Mouse (Mus musculus): ENCODE measurements around the gene Nr1h2.

Gene Nr1h2

DNA sequence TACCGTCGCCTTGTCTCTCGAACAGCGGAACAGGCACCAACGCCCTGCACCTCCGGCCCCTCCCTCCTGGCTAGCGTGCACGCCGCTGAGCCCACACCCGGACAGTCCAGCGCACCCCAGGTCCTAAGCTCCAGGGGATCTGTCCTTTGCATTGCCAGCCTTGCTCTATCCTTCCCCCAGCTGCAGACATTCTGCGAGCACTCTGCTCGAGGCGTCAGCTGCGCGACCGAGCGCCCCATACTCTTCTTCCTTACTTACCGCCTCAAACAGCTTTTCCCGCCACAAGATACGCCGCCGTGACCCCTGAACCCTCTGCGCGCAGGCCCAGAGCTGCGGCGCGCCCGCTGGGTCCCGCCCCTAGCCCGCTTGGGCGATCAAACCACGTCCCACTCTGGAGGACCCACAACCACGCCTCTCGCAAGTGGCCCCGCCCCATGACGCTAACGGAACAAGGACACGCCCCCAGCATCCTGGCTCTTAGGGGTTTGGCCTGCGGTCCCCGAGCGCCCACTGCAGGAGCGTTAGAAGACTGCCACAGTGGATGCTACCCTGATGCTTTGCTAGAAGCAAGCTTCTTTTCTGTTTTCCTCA, 5.2 kb downstream of the Nr1h2 start, which contains the start of gene Pold1:
Gene Pold1 (minus strand): TSS at position 353 of the 591 bp plus-strand sequence.
- peak; percentile 100 for DNase-seq

DNA sequence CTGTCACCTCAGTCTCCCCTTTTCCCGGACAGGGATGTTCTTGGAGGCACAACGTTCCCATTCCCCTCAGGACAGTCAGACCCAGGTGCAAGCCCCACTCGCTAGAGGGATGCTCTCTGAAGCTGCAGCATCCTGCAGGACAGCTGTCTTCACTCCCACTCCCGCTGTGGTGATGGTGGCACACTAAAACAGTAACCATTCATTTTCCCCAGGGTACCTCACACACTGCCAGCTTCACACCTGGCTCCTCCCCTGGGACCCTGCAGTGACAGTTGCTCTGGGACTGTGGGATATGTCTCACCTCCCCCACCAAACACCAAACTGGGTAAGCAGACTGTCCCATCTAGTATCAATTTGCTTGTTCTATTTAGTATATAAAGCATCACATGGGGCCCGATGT, 6.0 kb downstream of the Nr1h2 start:
- peak in 1 of 2 experiments; percentile 23 for DNase-seq

GRCm38 (mm10) chr7:44547041-44547440, 6.7 kb downstream of the Nr1h2 start:
- DNase-seq, result peak; percentile 41 to 42

GRCm38 (mm10) chr7:44546274-44546673, 7.5 kb downstream of the Nr1h2 start:
- DNase-seq, result peak in 1 of 2 experiments; percentile 15

- no peak for DNase-seq
Measured at GRCm38 (mm10) chr7:44543071-44543470, 10.7 kb downstream of the Nr1h2 start.

- no peak for DNase-seq
Measured at GRCm38 (mm10) chr7:44542555-44542954, 11.2 kb downstream of the Nr1h2 start.

DNA sequence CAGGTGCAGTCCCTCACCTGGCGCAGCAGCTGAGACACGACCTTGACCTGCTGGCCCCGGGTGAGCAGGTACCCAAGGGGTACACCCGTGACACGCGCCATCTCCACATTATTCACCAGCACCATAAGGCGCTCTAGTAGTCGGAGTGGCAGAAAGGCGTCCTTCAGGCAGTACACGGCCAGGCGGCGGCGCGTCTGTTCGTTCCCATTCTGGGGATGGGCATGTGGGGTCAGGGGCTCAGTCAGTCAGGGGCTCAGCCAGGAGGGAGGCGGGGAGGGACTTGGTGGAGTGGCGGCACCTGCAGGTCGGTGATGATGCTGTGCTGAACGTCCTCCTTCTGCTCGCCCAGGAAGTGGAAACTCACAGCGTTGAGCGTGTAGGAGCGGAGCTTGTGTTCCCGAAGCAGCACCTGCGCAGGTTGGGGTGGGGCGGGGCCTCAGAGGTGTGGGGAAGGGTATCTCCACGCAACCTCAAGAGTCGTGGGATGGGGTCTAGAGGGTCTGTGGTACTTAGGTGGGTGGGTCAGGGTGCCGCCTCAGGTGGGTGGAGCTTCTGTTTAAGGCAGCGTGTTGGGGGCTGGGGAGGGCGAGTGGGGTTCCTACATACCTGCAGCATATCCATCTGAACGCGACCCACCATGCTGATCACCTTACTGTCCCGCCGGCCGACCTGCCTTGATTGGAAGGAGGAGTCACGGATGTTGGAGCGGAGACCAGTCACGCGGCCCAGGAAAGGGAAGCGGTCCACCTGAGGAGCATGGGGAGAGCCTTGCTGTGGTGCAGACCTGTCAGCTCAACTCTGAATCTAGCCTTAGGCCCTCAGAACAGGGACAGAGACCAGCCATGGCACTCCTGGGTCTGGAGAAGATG, 14.8 kb downstream of the Nr1h2 start:
- DNase-seq, result no peak

DNA sequence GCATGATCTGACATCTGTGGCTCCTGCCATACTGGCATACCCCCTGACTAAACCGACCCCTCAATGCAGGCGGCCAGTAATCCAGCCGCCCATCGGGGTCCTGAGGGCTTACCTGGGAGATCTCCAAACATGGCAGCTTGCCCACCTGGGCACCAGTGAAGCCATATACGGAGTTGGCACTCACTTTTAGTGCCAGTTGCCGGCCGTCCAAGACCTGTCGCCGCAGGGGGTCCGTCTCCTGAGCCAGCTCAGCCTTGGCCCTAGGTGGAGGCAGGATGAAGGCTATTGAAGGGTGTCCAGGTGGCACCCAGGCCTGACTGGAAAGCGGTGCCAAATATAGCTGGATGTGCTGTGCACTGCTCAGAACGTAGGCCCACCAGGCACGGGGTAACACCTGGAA, 16.3 kb downstream of the Nr1h2 start:
- no peak for DNase-seq

GRCm38 (mm10) chr7:44537009-44537408, 16.7 kb downstream of the Nr1h2 start:
- DNase-seq, result no peak

DNA sequence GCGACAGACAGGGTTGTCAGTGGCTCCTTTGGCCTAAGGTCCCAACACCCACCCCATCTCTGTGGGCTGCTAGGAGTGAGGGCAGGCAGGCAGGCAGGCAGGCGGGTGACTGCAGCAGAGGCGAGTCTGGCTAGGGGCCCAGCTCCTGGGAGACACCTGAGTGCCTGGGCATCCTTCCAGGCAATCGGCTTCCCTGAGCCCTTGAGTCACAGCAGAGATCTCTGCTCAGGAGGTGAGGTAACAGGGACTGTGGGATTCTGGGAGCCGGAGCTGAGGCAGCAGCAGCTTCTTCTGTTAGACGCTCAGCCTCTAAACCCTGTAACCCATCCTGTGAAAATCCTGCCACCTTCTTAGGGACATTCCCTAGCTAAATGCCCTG, 17.2 kb downstream of the Nr1h2 start:
- DNase-seq, result no peak

DNA sequence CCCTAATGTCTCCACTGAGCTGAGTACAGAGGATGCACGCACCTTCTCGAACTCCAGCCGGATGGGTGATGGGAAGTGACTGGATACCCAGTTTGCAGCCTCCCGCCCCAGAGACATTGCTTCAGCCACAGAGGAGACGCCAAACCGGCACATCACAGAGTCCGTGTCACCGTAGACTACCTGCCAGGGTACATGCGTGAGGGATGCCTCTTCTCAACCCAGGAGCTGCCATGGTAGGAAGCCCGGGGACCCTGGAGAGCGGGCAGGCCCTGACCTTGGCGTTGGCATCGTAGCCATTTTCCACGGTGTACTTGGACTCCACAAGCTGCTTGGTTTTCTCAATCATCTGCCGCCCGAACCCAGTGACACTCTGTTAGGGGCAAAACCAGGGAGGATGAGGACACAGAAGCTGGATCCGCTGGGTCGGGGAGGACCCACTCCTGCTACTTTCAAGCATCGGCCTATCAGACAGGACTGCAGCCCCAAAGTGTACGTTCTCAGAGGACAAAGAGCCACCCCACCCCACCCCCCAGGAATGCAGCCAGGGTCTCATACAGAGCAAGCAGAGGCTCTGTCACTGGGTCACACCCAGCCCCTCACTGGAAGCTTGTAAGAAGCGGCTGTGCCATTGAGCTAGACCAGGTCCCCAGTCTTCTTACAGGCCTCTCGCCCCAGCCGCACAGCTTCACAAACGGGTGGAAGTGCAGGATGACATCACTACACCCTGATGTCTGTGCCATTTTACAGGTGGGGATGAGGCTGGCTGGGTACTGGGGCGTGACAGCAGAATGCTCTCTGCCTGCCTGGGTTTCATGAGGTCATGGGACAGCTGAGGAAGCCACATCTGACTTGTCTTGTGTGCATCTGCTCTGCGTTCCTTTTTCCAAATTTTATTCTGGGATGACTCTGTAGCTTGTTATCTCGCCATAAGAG, 17.8 kb downstream of the Nr1h2 start:
- peak; percentile 65 to 75 for DNase-seq

DNA sequence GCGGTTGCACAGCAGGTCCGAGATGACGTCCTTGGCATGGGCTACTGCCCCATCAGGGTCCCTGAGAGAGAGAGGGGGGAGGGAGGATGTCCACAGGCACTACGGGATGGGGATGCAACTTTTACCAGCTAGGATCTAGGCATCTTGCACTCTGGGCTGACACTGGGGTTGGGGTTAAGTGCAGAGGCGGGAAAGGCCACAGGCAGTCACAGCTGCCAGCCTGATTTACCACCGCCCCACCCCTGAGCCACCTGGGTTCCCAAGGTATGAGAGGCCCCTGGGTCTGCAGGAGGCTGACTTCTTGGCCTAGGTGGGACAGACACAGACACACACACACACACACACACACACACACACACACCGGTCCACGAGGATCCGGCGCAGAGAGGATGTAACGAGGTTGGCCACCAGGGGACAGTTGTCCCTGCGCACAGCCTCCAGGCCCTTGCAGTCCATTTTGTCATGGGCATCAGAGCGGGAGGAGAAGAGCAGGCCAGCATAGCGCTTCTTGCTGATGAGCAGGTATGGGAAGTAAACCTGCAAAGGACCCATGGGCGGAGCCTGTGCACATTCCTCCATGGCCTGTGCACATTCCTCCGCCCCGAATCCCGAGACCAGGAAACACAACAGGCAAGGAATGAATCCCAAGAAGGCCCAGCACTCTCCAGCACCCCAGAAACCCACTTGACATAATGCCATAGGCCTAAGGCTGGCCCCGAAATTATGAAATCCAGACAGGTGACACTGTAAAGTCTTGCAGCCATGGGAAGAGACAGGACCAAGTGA, 18.9 kb downstream of the Nr1h2 start:
- peak; percentile 48 to 49 for DNase-seq

- DNase-seq, result peak; percentile 92 to 94
Measured at GRCm38 (mm10) chr7:44534242-44534641, 19.5 kb downstream of the Nr1h2 start.

GRCm38 (mm10) chr7:44533746-44534045, 20.1 kb downstream of the Nr1h2 start:
- DNase-seq, result peak in 1 of 2 experiments; percentile 49

- DNase-seq, result peak; percentile 60 to 63
Measured at GRCm38 (mm10) chr7:44532918-44533745, 20.6 kb downstream of the Nr1h2 start.

- DNase-seq, result peak; percentile 58 to 61
Measured at GRCm38 (mm10) chr7:44531946-44532732, 21.6 kb downstream of the Nr1h2 start, which contains the start of gene Spib. TSS of gene Spib (minus strand) at chr7:44532071.

GRCm38 (mm10) chr7:44531207-44531606, 22.5 kb downstream of the Nr1h2 start:
- DNase-seq, result peak; percentile 54 to 62

DNA sequence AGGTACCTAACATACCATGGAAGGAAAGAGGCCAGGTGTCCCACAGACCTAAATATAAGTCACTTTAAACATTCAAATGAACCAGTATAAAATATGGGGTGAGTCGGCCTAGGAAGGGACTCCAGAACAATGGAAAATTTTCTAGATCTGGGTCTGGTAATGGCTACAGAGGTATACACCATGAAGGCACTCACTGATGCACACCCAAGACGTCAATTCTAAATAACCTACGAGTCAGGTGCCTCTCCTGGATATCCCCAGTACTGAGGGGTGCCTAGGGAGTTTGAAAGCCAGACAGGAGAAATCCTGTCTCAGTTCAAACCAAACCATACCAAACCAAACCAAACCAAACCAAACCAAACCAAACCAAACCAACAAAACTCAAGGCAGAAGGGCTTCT, 23.2 kb downstream of the Nr1h2 start:
- no peak for DNase-seq

GRCm38 (mm10) chr7:44529518-44529917, 24.2 kb downstream of the Nr1h2 start:
- peak; percentile 14 to 25 for DNase-seq

Measured in B cell, adult 2 months (primary cell).